Mouse (Mus musculus): ENCODE measurements at regions not wholly inside any gene's neighbourhood (a gene's known extent, or its start where the extent isn't known, plus 50 kb on each side); places are given as distances from the start of the nearest gene placed in this dataset.

DNA sequence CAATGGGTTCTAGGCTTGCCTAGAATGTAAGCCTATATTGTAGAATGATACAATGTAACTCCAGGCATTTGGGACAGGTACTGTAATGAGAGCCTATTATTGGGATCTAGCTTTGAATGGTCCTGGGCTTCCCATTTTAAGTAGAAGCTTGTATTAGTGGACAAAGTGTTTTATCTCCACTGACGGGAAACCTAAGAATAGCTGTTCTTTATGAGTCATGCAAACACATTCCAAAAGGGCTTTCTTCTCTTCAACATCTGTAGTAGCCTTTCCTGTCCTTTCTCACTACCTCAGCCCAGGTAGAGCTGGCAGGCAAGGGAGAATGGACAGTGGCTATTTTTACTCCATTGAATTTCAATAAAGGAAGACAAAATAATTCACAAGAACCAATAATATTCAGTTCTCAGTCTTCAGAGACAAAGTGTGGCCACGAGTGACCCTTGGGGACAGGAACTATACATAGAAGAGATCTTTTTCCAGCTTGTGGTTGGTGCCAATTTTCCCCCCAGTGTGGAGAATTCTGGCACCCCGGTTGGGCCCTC, 82.8 kb downstream of the Csl start:
- H3K4me1 ChIP-seq (replicated peaks; ENCODE audit: control insufficient read depth, insufficient read depth, low read length) = 0 out of 2 replicates have a peak, but pooled peaks cover 2% of the 10 kb centered on the region
- no peaks in the 10 kb centered on the region for H3K9me3 ChIP-seq (ENCODE audit: control insufficient read depth, low read length)
- no peak for DNase-seq (ENCODE audit: low spot score)
- no peaks in the 10 kb centered on the region for H3K27me3 ChIP-seq (ENCODE audit: control insufficient read depth, insufficient read depth, low read length)
- H3K4me3 ChIP-seq (replicated peaks; ENCODE audit: low read length) = no peak overlapping the region
- no peak overlapping the region for H3K9ac ChIP-seq
- H3K36me3 ChIP-seq (replicated peaks; ENCODE audit: control insufficient read depth, insufficient read depth) = no peaks in the 10 kb centered on the region
- no peak overlapping the region for H3K27ac ChIP-seq
- no peak for ATAC-seq (ENCODE audit: low FRiP score)
- 83% methylated on average over 3 of the region's 3 CpGs for WGBS
- H3K4me2 ChIP-seq (replicated peaks) = no peak overlapping the region

DNA sequence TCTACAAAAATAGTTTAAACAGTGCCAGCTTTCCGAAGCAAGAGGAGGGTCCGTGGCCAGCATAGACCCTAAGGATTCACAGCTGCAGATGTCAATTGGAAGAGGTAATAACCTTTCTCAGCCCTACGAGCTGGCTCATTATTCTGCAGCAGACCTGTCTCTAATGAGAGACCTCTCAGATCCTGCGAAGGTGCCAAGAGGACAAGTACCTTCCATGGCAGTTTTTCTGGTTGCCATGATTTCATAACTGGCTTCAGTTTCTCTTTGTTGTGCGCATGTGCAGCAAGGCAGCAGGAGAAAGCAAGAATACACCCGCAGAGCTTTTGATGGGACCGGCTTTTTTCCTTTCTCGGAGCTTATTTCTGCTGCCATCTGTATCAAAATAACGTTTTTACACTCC, 81.4 kb downstream of the Csl start:
- DNase-seq (ENCODE audit: low spot score) = no peak
- Histone ChIP-seq H3K4me3 (replicated peaks; ENCODE audit: low read length) (no peak overlapping the region), H3K27me3 (ENCODE audit: control insufficient read depth, insufficient read depth, low read length) (no peaks in the 10 kb centered on the region), H3K9me3 (ENCODE audit: control insufficient read depth, low read length) (no peaks in the 10 kb centered on the region), H3K9ac (no peak overlapping the region), H3K4me1 (replicated peaks; ENCODE audit: control insufficient read depth, insufficient read depth, low read length) (peaks cover 5% of the 10 kb centered on the region; the same call in 1 of the 2 replicates), H3K36me3 (replicated peaks; ENCODE audit: control insufficient read depth, insufficient read depth) (no peaks in the 10 kb centered on the region), H3K27ac (no peak overlapping the region), H3K4me2 (replicated peaks) (no peak overlapping the region)
- WGBS = 79% methylated on average over 9 of the region's 9 CpGs
- ATAC-seq (ENCODE audit: low FRiP score) = 0 out of 2 replicates have a peak, but pooled peaks have one; percentile 19

DNA sequence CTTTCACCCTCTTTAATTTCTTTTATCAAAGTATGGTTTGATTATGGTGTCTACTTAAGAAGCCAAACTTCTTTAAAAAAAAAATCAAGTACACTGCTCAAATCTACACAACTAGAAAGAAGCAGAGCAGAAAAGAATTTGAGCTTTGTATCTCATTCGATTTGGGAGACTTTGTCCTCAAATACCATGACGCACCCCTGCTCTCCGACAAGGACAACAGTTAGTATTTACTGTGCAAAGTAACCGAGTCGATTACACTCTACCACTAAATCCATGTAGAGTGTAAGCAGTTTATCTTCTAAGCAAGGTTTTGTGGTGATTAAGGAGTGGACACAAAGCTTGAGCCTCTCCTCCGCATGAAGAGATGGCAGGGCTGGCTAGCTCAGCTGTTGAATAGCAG, 79.6 kb downstream of the Csl start:
- Histone ChIP-seq H3K27ac (no peak overlapping the region), H3K36me3 (replicated peaks; ENCODE audit: control insufficient read depth, insufficient read depth) (no peaks in the 10 kb centered on the region), H3K9ac (no peak overlapping the region), H3K4me3 (replicated peaks; ENCODE audit: low read length) (no peak overlapping the region), H3K4me1 (replicated peaks; ENCODE audit: control insufficient read depth, insufficient read depth, low read length) (peaks cover 5% of the 10 kb centered on the region; the same call in 1 of the 2 replicates), H3K9me3 (ENCODE audit: control insufficient read depth, low read length) (no peaks in the 10 kb centered on the region), H3K4me2 (replicated peaks) (no peak overlapping the region), H3K27me3 (ENCODE audit: control insufficient read depth, insufficient read depth, low read length) (no peaks in the 10 kb centered on the region)
- DNase-seq (ENCODE audit: low spot score) = no peak
- WGBS = 92% methylated on average over 6 of the region's 6 CpGs
- ATAC-seq (ENCODE audit: low FRiP score) = no peak

DNA sequence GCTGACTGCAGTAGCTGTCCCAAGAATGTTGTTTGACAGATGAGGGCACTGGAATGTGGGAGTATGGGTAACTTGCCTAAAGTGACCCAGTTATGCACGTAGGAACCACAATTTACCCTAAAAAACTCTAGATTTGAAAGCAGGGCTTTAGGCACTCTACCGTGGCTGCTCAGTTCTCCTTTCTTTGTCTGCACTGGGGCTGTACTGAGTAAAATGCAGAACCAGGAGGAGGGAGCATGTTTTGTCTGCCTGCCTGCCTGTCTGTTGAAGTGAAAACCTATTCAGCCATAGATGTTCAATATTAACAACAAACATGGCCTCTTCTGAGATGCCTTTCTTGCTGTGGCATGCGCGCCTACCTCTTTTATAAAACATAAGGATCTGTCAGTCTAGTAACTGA, 77.5 kb downstream of the Csl start:
- H3K4me3 ChIP-seq (replicated peaks; ENCODE audit: low read length) = no peak overlapping the region
- no peaks in the 10 kb centered on the region for H3K9me3 ChIP-seq (ENCODE audit: control insufficient read depth, low read length)
- no peak overlapping the region for H3K4me2 ChIP-seq (replicated peaks)
- H3K4me1 ChIP-seq (replicated peaks; ENCODE audit: control insufficient read depth, insufficient read depth, low read length) = peaks cover 5% of the 10 kb centered on the region; the same call in 1 of the 2 replicates
- ATAC-seq (ENCODE audit: low FRiP score) (no peak; the same call in 1 of the 2 replicates), DNase-seq (ENCODE audit: low spot score) (no peak)
- WGBS = 44% methylated on average over 4 of the region's 4 CpGs
- no peaks in the 10 kb centered on the region for H3K27me3 ChIP-seq (ENCODE audit: control insufficient read depth, insufficient read depth, low read length)
- H3K36me3 ChIP-seq (replicated peaks; ENCODE audit: control insufficient read depth, insufficient read depth) = no peaks in the 10 kb centered on the region
- peak overlapping the region; percentile 49; the same call in 1 of the 2 replicates for H3K27ac ChIP-seq
- no peak overlapping the region for H3K9ac ChIP-seq

DNA sequence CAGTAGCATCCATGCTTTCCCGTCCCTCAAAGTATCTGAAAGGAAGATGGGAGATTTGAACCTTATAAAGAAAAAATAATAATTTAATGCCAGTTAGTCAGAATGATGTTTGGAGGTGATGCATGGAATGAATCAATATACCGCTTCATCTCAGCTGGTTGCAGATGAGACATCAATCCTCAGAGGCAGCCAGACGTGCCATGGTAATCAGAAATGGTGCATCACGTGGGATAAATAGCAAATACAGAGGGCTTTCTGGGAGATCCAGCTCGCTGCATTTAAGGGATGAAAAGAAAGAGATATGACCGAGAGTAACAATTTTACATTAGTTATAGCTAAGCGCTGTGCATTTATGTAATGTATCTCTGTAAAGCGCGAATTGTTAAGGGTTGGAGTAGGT, 77.1 kb downstream of the Csl start:
- no peaks in the 10 kb centered on the region for H3K36me3 ChIP-seq (replicated peaks; ENCODE audit: control insufficient read depth, insufficient read depth)
- H3K9ac ChIP-seq = no peak overlapping the region
- no peaks in the 10 kb centered on the region for H3K27me3 ChIP-seq (ENCODE audit: control insufficient read depth, insufficient read depth, low read length)
- H3K4me1 ChIP-seq (replicated peaks; ENCODE audit: control insufficient read depth, insufficient read depth, low read length) = peaks cover 5% of the 10 kb centered on the region; the same call in 1 of the 2 replicates
- ATAC-seq (ENCODE audit: low FRiP score) = no peak
- H3K9me3 ChIP-seq (ENCODE audit: control insufficient read depth, low read length) = no peaks in the 10 kb centered on the region
- H3K27ac ChIP-seq = no peak overlapping the region
- 57% methylated on average over 9 of the region's 9 CpGs for WGBS
- H3K4me2 ChIP-seq (replicated peaks) = no peak overlapping the region
- H3K4me3 ChIP-seq (replicated peaks; ENCODE audit: low read length) = no peak overlapping the region
- no peak for DNase-seq (ENCODE audit: low spot score)

DNA sequence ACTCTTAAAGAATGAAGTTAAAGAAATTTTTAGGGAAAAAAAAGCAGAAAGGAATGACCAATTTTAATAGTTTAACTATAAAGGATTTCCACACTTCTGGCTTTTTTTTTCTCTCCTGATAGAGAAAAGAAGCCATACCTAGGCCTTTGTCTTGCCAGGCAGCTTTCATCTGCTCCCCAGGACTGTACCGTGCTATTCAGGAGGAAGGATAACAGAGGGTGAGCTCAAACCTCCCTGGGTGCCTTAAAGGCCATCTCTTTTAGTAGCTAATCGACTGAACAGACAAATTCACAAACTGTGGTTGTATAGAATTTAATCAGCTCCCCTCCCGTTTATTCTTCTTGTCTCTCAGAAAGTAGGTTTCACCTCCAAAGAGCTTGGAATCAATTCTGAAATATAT, 76.1 kb downstream of the Csl start:
- Histone ChIP-seq H3K27ac (no peak overlapping the region), H3K4me3 (replicated peaks; ENCODE audit: low read length) (no peak overlapping the region), H3K36me3 (replicated peaks; ENCODE audit: control insufficient read depth, insufficient read depth) (no peaks in the 10 kb centered on the region), H3K9me3 (ENCODE audit: control insufficient read depth, low read length) (no peaks in the 10 kb centered on the region), H3K4me2 (replicated peaks) (no peak overlapping the region), H3K9ac (no peak overlapping the region), H3K27me3 (ENCODE audit: control insufficient read depth, insufficient read depth, low read length) (no peaks in the 10 kb centered on the region), H3K4me1 (replicated peaks; ENCODE audit: control insufficient read depth, insufficient read depth, low read length) (peaks cover 5% of the 10 kb centered on the region; the same call in 1 of the 2 replicates)
- WGBS = 9% methylated on average over 3 of the region's 3 CpGs
- DNase-seq (ENCODE audit: low spot score) = no peak
- no peak for ATAC-seq (ENCODE audit: low FRiP score)

DNA sequence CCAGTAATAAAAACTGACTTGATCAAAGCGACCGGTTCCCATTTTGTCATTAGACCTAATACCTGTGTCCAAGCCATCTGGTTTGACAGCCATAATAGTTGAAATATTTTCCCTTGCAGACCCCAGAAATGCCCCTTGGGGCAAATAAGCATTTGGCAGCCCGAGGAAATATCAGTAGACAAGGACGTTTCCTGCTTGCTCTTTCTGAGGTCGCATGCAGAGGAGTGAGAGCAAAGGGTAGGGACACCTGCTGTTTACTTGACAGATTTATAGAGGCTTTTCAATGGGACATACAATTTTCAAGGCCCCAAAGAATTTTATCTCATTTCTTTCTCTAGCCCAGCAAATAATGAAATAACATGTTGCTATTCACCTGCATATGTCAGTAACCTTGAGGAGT, 73.5 kb downstream of the Csl start:
- DNase-seq (ENCODE audit: low spot score) (no peak), ATAC-seq (ENCODE audit: low FRiP score) (no peak)
- 41% methylated on average over 5 of the region's 5 CpGs for WGBS
- H3K27ac ChIP-seq = no peak overlapping the region
- no peaks in the 10 kb centered on the region for H3K36me3 ChIP-seq (replicated peaks; ENCODE audit: control insufficient read depth, insufficient read depth)
- H3K27me3 ChIP-seq (ENCODE audit: control insufficient read depth, insufficient read depth, low read length) = no peaks in the 10 kb centered on the region
- H3K4me2 ChIP-seq (replicated peaks) = no peak overlapping the region
- peaks cover 5% of the 10 kb centered on the region; the same call in 1 of the 2 replicates for H3K4me1 ChIP-seq (replicated peaks; ENCODE audit: control insufficient read depth, insufficient read depth, low read length)
- H3K9ac ChIP-seq = no peak overlapping the region
- H3K4me3 ChIP-seq (replicated peaks; ENCODE audit: low read length) = no peak overlapping the region
- no peaks in the 10 kb centered on the region for H3K9me3 ChIP-seq (ENCODE audit: control insufficient read depth, low read length)

DNA sequence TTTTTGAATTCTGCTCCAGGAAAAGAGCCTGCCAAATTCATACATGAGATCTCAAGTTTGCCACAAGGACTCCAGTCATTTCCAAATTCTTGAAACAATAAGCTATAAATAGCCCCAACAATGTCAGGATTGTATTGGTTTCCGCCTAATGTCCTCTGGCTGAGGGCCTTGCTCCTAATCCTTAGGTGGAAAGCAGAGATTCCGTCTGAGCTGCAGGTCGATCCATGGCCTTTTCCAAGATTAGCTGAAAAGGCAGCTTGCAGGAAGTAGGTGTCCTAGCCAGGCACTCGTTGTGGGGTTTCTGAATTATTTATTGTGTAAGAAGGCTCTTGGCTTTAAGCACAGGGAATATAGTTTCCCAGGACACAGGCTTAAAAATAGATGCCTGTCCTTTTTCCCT, 72.4 kb downstream of the Csl start:
- Histone ChIP-seq H3K4me2 (replicated peaks) (no peak overlapping the region), H3K36me3 (replicated peaks; ENCODE audit: control insufficient read depth, insufficient read depth) (no peaks in the 10 kb centered on the region), H3K27ac (no peak overlapping the region), H3K4me3 (replicated peaks; ENCODE audit: low read length) (no peak overlapping the region), H3K4me1 (replicated peaks; ENCODE audit: control insufficient read depth, insufficient read depth, low read length) (no peaks in the 10 kb centered on the region; the same call in 1 of the 2 replicates), H3K9me3 (ENCODE audit: control insufficient read depth, low read length) (no peaks in the 10 kb centered on the region), H3K27me3 (ENCODE audit: control insufficient read depth, insufficient read depth, low read length) (no peaks in the 10 kb centered on the region), H3K9ac (no peak overlapping the region)
- no peak for ATAC-seq (ENCODE audit: low FRiP score)
- WGBS = 78% methylated on average over 4 of the region's 4 CpGs
- no peak for DNase-seq (ENCODE audit: low spot score)

DNA sequence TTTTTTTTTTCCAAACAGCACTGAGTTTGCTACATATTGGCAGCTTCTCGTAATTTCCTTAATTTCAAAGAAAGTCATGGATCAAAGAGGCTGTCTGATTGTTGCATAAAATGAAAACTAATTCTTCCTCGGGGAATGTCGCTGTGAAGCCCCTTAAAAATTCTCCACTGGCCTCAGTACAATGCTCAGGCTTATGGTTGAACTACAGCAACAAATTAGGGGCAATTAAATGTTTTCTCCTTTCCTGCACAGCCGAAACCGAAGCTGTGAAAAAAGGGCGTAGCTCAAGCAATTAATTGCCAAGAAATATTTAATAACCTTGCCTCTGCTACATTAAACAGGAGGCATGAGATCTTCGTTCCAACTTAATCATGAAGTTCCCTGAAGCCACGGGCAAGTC, 61.8 kb downstream of the Csl start:
- Histone ChIP-seq H3K4me3 (replicated peaks; ENCODE audit: low read length) (no peak overlapping the region), H3K27me3 (ENCODE audit: control insufficient read depth, insufficient read depth, low read length) (no peaks in the 10 kb centered on the region), H3K9me3 (ENCODE audit: control insufficient read depth, low read length) (no peaks in the 10 kb centered on the region), H3K4me2 (replicated peaks) (no peak overlapping the region), H3K27ac (no peak overlapping the region), H3K36me3 (replicated peaks; ENCODE audit: control insufficient read depth, insufficient read depth) (no peaks in the 10 kb centered on the region), H3K9ac (no peak overlapping the region), H3K4me1 (replicated peaks; ENCODE audit: control insufficient read depth, insufficient read depth, low read length) (no peaks in the 10 kb centered on the region)
- DNase-seq (ENCODE audit: low spot score) (no peak), ATAC-seq (ENCODE audit: low FRiP score) (no peak)
- WGBS = 65% methylated on average over 8 of the region's 8 CpGs

DNA sequence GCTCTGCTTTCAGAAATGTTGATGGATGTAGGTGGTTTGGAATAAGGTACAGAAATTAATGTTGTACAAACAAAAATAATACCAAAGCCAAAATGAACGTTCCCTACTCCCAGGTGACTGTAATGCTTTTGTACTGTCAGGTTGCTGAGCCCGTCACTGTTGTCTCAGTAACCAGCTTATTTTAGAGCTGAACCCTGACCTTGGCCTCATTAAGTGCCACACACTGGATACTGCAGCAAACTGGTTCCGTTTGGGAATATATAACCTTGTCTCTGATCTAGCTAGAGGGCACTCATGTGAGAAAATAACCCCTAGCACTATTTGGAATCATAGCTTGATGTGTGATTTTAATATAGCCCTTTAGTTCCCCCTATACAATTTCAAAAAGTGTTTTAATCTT, 60.0 kb downstream of the Csl start:
- Histone ChIP-seq H3K4me1 (replicated peaks; ENCODE audit: control insufficient read depth, insufficient read depth, low read length) (no peaks in the 10 kb centered on the region), H3K9me3 (ENCODE audit: control insufficient read depth, low read length) (no peaks in the 10 kb centered on the region), H3K36me3 (replicated peaks; ENCODE audit: control insufficient read depth, insufficient read depth) (no peaks in the 10 kb centered on the region), H3K9ac (no peak overlapping the region), H3K27me3 (ENCODE audit: control insufficient read depth, insufficient read depth, low read length) (no peaks in the 10 kb centered on the region), H3K4me2 (replicated peaks) (no peak overlapping the region), H3K27ac (no peak overlapping the region), H3K4me3 (replicated peaks; ENCODE audit: low read length) (no peak overlapping the region)
- 43% methylated on average over 3 of the region's 3 CpGs for whole genome bisulfite sequencing
- ATAC-seq (ENCODE audit: low FRiP score) = no peak
- no peak for DNase-seq (ENCODE audit: low spot score)
